Mouse (Mus musculus) embryonic facial prominence, embryonic 15.5 days (tissue): ENCODE measurements around the gene Ugt1a9. TPM values are rescaled to one million over a fixed set of nuclear protein-coding genes. Genes with fewer than 3 reads are reported as not detected.
"Not testable (repeated sequence)": the region's sequence is repeated elsewhere in the genome, so short reads cannot be mapped to it uniquely, and the experiment has no call there.

Experiments
- ATAC-seq: fragments of 200-750 bp; cut with Nextera tagmentation; 2 replicates; pipeline ENCODE4 v1.8.0; 2017; ENCODE audit warnings: low read depth, moderate TSS enrichment; ENCODE audit not compliant: insufficient number of reproducible peaks, low FRiP score, low TSS enrichment
- H3K27ac ChIP-seq: fragments of 300-500 bp; sonication (generic); replicated peaks from 2 replicates; pipeline ENCODE4 v1.5.1; 2015; ENCODE audit warnings: mild to moderate bottlenecking, inconsistent platforms
- H3K27me3 ChIP-seq: fragments of 300-500 bp; sonication (generic); 2 replicates; pipeline ENCODE4 v1.6.1; 2015; ENCODE audit warnings: inconsistent platforms
- H3K36me3 ChIP-seq: fragments of 300-500 bp; sonication (generic); 2 replicates; pipeline ENCODE4 v1.6.1; 2015; ENCODE audit warnings: mild to moderate bottlenecking, inconsistent platforms
- H3K4me1 ChIP-seq: fragments of 300-500 bp; sonication (generic); 2 replicates; pipeline ENCODE4 v1.6.1; 2015; ENCODE audit warnings: inconsistent platforms
- H3K4me2 ChIP-seq: fragments of 300-500 bp; sonication (generic); replicated peaks from 2 replicates; pipeline ENCODE4 v1.6.1; 2015; ENCODE audit warnings: mild to moderate bottlenecking, inconsistent platforms
- H3K4me3 ChIP-seq: fragments of 300-500 bp; sonication (generic); replicated peaks from 2 replicates; pipeline ENCODE4 v1.5.1; 2015; ENCODE audit warnings: mild to moderate bottlenecking, inconsistent platforms
- H3K9ac ChIP-seq: fragments of 300-500 bp; sonication (generic); 2 replicates; pipeline ENCODE4 v1.6.1; 2015; ENCODE audit warnings: inconsistent platforms
- H3K9me3 ChIP-seq: fragments of 300-500 bp; sonication (generic); replicated peaks from 2 replicates; pipeline ENCODE4 v1.6.1; 2016; ENCODE audit warnings: inconsistent platforms
- WGBS: fragments of 180-500 bp; shearing (Covaris S2); methylation state at CpG from one replicate; pipeline ENCODE4 v1.1.7; 2015; 5-methylcytosine and 5-hydroxymethylcytosine counted together
- polyA plus RNA-seq: library from polyadenylated mRNA; unstranded; fragments of >200 nt; fragmentation: Nextera tagmentation; extraction: Ambion mirVana; gene quantifications from 2 replicates; pipeline ENCODE4 v1.2.1, GENCODE M21; 2015

Gene Ugt1a9
- polyA plus RNA-seq, 1 experiment from 2014 or later = not detected

DNA sequence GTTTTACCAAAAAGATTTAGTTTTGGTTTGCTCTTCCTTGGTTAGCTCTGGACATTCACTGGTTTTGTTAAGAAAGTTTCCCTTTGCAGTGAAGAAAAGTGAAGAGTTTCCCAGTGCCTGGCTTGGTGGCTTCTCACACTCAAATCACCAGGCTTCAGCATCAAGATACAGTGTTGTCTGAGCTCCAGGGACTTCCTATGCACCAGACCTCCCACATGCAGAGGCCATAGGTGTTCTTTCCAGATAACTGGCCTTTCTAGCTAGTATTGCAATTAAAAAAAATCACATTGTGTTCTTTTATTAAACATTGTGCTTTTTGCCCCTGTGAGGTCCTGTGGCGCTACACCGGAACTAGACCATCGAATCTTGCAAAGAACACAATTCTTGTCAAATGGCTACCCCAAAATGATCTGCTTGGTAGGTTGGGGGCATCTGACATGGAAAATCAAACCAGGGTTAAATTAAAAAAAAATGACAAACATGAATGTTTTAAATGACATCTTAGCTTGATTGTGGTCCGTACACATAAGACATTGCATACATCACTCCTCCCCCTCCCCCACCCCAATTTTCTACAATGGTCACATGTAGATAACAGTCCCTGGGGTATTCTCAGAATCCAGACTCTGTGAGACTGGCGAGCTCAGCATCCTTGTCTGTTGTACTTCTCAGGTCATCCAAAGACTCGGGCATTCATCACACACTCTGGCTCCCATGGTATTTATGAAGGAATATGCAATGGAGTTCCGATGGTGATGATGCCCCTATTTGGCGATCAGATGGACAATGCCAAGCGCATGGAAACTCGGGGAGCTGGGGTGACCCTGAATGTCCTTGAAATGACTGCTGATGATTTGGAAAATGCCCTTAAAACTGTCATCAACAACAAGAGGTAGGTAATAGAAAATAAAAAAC is 145.1 kb downstream of the Ugt1a9 start:
- H3K4me1 ChIP-seq = no peaks in the 10 kb centered on the region
- no peaks in the 10 kb centered on the region for H3K27me3 ChIP-seq
- no peaks in the 10 kb centered on the region for H3K36me3 ChIP-seq
- no peak overlapping the region for H3K4me3 ChIP-seq
- ATAC-seq = no peak
- no peak overlapping the region for H3K27ac ChIP-seq
- H3K9ac ChIP-seq = no peak overlapping the region
- H3K9me3 ChIP-seq = peaks cover 55% of the 10 kb centered on the region
- no peak overlapping the region for H3K4me2 ChIP-seq
- WGBS = 69% methylated on average over 10 of the region's 10 CpGs

DNA sequence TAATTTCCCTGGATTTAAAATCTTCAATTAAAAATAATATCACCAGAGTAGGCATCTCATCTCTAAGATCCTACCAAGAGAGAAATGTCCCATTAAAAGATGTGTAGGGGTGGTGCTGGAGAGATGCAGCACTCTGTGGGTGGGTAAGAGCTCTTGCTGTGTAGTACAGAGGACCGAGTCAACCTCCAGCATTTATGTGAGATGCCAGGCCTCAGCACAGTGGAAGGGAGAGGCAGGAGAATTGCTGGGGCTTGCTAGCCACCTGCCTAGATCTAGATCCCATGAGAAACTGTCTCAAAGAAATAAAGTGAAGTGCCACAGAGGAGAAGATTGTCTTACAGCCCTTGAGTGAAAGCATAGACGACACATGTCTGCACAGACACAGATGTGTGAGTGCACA is 146.0 kb downstream of the Ugt1a9 start:
- no peaks in the 10 kb centered on the region for H3K4me1 ChIP-seq
- peaks cover 52% of the 10 kb centered on the region for H3K9me3 ChIP-seq
- no peak for ATAC-seq
- H3K4me2 ChIP-seq = no peak overlapping the region
- no peak overlapping the region for H3K4me3 ChIP-seq
- 48% methylated on average over 2 of the region's 2 CpGs for WGBS
- no peaks in the 10 kb centered on the region for H3K36me3 ChIP-seq
- no peak overlapping the region for H3K27ac ChIP-seq
- no peak overlapping the region for H3K9ac ChIP-seq
- H3K27me3 ChIP-seq = no peaks in the 10 kb centered on the region

GRCm38 (mm10) chr1:88217144-88217543 is 146.5 kb downstream of the Ugt1a9 start:
- no peak overlapping the region for H3K4me2 ChIP-seq
- no peak overlapping the region for H3K27ac ChIP-seq
- H3K27me3 ChIP-seq = no peaks in the 10 kb centered on the region
- H3K9me3 ChIP-seq = peaks cover 46% of the 10 kb centered on the region
- no peak for ATAC-seq
- no peak overlapping the region for H3K9ac ChIP-seq
- no peak overlapping the region for H3K4me3 ChIP-seq
- WGBS = 56% methylated on average over 2 of the region's 2 CpGs
- H3K4me1 ChIP-seq = no peaks in the 10 kb centered on the region
- H3K36me3 ChIP-seq = no peaks in the 10 kb centered on the region

GRCm38 (mm10) chr1:88217576-88217975 is 147.0 kb downstream of the Ugt1a9 start:
- Histone ChIP-seq H3K4me1 (no peaks in the 10 kb centered on the region), H3K4me3 (no peak overlapping the region), H3K27ac (no peak overlapping the region), H3K9ac (no peak overlapping the region), H3K9me3 (peaks cover 42% of the 10 kb centered on the region), H3K27me3 (no peaks in the 10 kb centered on the region), H3K4me2 (no peak overlapping the region), H3K36me3 (no peaks in the 10 kb centered on the region)
- WGBS = 37% methylated on average over 3 of the region's 3 CpGs
- no peak for ATAC-seq

DNA sequence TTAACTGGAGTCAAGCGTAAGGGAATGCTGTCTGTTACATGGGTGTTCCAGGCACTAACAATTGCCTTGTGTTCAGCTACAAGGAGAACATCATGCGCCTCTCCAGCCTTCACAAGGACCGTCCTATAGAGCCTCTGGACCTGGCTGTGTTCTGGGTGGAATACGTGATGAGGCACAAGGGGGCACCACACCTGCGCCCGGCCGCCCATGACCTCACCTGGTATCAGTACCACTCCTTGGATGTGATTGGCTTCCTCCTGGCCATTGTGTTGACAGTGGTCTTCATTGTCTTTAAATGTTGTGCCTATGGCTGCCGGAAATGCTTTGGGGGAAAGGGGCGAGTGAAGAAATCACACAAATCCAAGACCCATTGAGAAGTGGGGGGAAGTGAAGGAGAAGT is 147.5 kb downstream of the Ugt1a9 start:
- no peaks in the 10 kb centered on the region for H3K4me1 ChIP-seq
- H3K9me3 ChIP-seq = peaks cover 37% of the 10 kb centered on the region
- no peak for ATAC-seq
- no peak overlapping the region for H3K4me2 ChIP-seq
- H3K36me3 ChIP-seq = no peaks in the 10 kb centered on the region
- H3K27ac ChIP-seq = no peak overlapping the region
- no peaks in the 10 kb centered on the region for H3K27me3 ChIP-seq
- WGBS = 73% methylated on average over 9 of the region's 9 CpGs
- H3K9ac ChIP-seq = no peak overlapping the region
- no peak overlapping the region for H3K4me3 ChIP-seq

GRCm38 (mm10) chr1:88218591-88218990 is 148.0 kb downstream of the Ugt1a9 start:
- Histone ChIP-seq H3K9me3 (peaks cover 32% of the 10 kb centered on the region), H3K27ac (no peak overlapping the region), H3K4me2 (no peak overlapping the region), H3K36me3 (no peaks in the 10 kb centered on the region), H3K4me1 (no peaks in the 10 kb centered on the region), H3K9ac (no peak overlapping the region), H3K4me3 (no peak overlapping the region), H3K27me3 (no peaks in the 10 kb centered on the region)
- ATAC-seq = no peak
- 45% methylated on average over 4 of the region's 4 CpGs for WGBS

DNA sequence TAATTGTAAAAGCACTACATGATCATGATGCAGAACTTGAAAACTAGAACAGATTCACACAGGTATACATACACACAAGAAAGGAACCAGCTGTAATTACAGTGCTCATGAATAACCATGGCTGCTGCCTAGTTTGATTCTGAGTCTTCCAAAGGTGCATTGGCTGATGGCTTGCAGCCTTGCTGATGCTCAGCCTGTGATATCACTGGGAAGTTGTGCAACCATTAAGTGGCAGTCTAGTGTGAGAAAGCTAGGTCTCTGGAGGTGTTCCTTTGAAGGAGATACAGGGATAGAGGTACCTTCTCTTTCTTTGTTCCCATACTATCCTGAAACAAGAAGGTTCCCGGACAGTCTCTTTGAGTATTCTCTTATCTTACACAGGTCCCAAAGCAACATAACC is 148.5 kb downstream of the Ugt1a9 start:
- Histone ChIP-seq H3K9ac (no peak overlapping the region), H3K4me1 (no peaks in the 10 kb centered on the region), H3K27ac (no peak overlapping the region), H3K36me3 (no peaks in the 10 kb centered on the region), H3K4me2 (no peak overlapping the region), H3K27me3 (no peaks in the 10 kb centered on the region), H3K4me3 (no peak overlapping the region), H3K9me3 (peaks cover 27% of the 10 kb centered on the region)
- no peak for ATAC-seq
- WGBS = 16% methylated on average over 1 of the region's 1 CpGs

DNA sequence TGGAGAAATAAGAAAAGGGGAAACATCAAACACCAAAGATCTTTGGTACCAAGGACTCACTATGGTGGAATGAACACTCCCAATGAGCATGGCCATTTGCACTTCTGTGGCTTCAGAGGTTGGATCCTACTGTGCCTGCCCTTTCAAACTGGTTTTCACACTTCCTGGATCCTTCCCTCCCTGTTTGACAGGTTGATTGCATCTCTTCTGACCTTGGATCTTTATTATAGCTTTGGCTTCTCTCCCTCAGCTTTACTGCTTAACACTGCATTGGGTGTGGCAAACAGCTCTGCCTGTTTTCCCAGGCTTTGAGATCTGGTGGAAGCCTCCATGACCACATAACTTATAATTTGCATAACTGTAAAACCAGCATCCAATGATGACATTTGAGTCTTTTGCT is 149.7 kb downstream of the Ugt1a9 start:
- no peak for ATAC-seq
- no peaks in the 10 kb centered on the region for H3K27me3 ChIP-seq
- H3K36me3 ChIP-seq = no peaks in the 10 kb centered on the region
- H3K4me2 ChIP-seq = no peak overlapping the region
- H3K4me3 ChIP-seq = no peak overlapping the region
- peaks cover 17% of the 10 kb centered on the region for H3K9me3 ChIP-seq
- H3K9ac ChIP-seq = no peak overlapping the region
- H3K4me1 ChIP-seq = no peaks in the 10 kb centered on the region
- no peak overlapping the region for H3K27ac ChIP-seq

GRCm38 (mm10) chr1:88222216-88222615 is 151.6 kb downstream of the Ugt1a9 start:
- no peaks in the 10 kb centered on the region for H3K4me1 ChIP-seq
- 44% methylated on average over 2 of the region's 2 CpGs for WGBS
- ATAC-seq = no peak
- no peaks in the 10 kb centered on the region for H3K27me3 ChIP-seq
- H3K27ac ChIP-seq = no peak overlapping the region
- peaks cover 23% of the 10 kb centered on the region for H3K9me3 ChIP-seq
- H3K4me2 ChIP-seq = no peak overlapping the region
- H3K4me3 ChIP-seq = no peak overlapping the region
- no peak overlapping the region for H3K9ac ChIP-seq
- no peaks in the 10 kb centered on the region for H3K36me3 ChIP-seq

GRCm38 (mm10) chr1:88223011-88223515 is 152.5 kb downstream of the Ugt1a9 start:
- H3K9ac ChIP-seq, H3K4me3 ChIP-seq, ATAC-seq, H3K36me3 ChIP-seq, H3K27me3 ChIP-seq, H3K27ac ChIP-seq, H3K4me1 ChIP-seq, H3K4me2 ChIP-seq: not testable (repeated sequence)
- peaks cover 25% of the 10 kb centered on the region for H3K9me3 ChIP-seq

DNA sequence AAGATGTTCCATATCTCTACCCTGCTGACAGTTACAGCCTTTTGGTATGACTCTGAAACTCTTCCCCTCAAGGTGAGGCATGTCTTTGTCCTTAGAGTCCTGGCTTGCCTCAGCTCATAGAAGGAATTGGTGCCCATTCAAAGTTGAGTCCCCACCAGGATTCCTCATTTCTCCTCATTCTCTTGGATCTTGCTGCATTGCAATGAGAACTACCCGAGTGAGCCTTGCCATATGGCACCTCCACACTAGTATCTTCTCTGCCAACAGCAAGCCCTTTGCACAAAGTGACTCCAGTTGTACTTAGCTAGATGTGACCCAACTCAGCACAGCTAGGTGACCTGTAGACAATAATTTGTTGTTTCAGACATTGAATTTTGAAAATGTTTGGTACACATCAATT is 153.0 kb downstream of the Ugt1a9 start:
- Histone ChIP-seq H3K27me3 (no peaks in the 10 kb centered on the region), H3K9ac (no peak overlapping the region), H3K4me1 (no peaks in the 10 kb centered on the region), H3K36me3 (no peaks in the 10 kb centered on the region), H3K4me3 (no peak overlapping the region), H3K4me2 (no peak overlapping the region), H3K9me3 (peaks cover 30% of the 10 kb centered on the region), H3K27ac (no peak overlapping the region)
- ATAC-seq = no peak
- WGBS = 48% methylated on average over 1 of the region's 1 CpGs
